Mouse (Mus musculus) frontal cortex, postnatal 10 days (tissue): ENCODE results near the gene Ctsg.
"Not testable (repeated sequence)": the region's sequence is repeated elsewhere in the genome, so short reads cannot be mapped to it uniquely, and the experiment has no call there.

Experiments
- DNase-seq, 2 experiments: peaks; one replicate each; pipeline ENCODE4 v3.0.0; 2022; ENCODE audit warnings: low spot score in 2 of 2, mixed read lengths in 1 of 2

Ctsg gene

GRCm38 (mm10) chr14:56102386-56102785 lies at the start of gene Ctsg:
Ctsg (minus strand) TSS chr14:56102574.
- no peak for DNase-seq

- not testable (repeated sequence) for DNase-seq
Observed at GRCm38 (mm10) chr14:56133675-56134074, 31.3 kb upstream of the Ctsg start.

GRCm38 (mm10) chr14:56132508-56132907 lies 30.1 kb upstream of the Ctsg start, which contains the start of gene Gzmd:
Gzmd (minus strand) TSS chr14:56132608.
- DNase-seq, result not testable (repeated sequence)

- no peak for DNase-seq
Observed at GRCm38 (mm10) chr14:56128341-56128740, 26.0 kb upstream of the Ctsg start.

- no peak for DNase-seq
Observed at GRCm38 (mm10) chr14:56123516-56123915, 21.1 kb upstream of the Ctsg start.

GRCm38 (mm10) chr14:56120525-56120924 lies 18.2 kb upstream of the Ctsg start, which contains the start of gene Gzme:
Gzme (minus strand) TSS chr14:56120625.
- DNase-seq, result no peak

- DNase-seq, result not testable (repeated sequence)
Observed at GRCm38 (mm10) chr14:56115531-56116310, 13.3 kb upstream of the Ctsg start.

- DNase-seq, result no peak
Observed at GRCm38 (mm10) chr14:56105447-56106180, 3.2 kb upstream of the Ctsg start.

GRCm38 (mm10) chr14:56105016-56105415 lies 2.6 kb upstream of the Ctsg start:
- DNase-seq, result no peak

- DNase-seq, result no peak
Observed at GRCm38 (mm10) chr14:56103452-56103851, 1.1 kb upstream of the Ctsg start.

GRCm38 (mm10) chr14:56098940-56099339 lies 3.4 kb downstream of the Ctsg start:
- no peak for DNase-seq

- DNase-seq, result no peak
Observed at GRCm38 (mm10) chr14:56097597-56097996, 4.8 kb downstream of the Ctsg start.

- DNase-seq, result no peak
Observed at GRCm38 (mm10) chr14:56093353-56093752, 9.0 kb downstream of the Ctsg start.

- DNase-seq, result no peak
Observed at GRCm38 (mm10) chr14:56086711-56087110, 15.7 kb downstream of the Ctsg start.

GRCm38 (mm10) chr14:56085167-56085566 lies 17.2 kb downstream of the Ctsg start, which contains the start of gene Mcpt8:
Mcpt8 (minus strand) TSS chr14:56085273.
- no peak for DNase-seq

- DNase-seq, result no peak
Observed at GRCm38 (mm10) chr14:56082016-56082415, 20.4 kb downstream of the Ctsg start.

- not testable (repeated sequence) for DNase-seq
Observed at GRCm38 (mm10) chr14:56062213-56062612, 40.2 kb downstream of the Ctsg start, which contains the start of gene Mcpt4. Mcpt4 (minus strand) TSS chr14:56062313.

- no peak for DNase-seq
Observed at GRCm38 (mm10) chr14:56057722-56058121, 44.7 kb downstream of the Ctsg start.

GRCm38 (mm10) chr14:56055408-56055807 lies 47.0 kb downstream of the Ctsg start:
- no peak for DNase-seq
